Mouse (Mus musculus): ENCODE results near the gene Plin3.

Gene Plin3

GRCm38 (mm10) chr17:56251136-56251829 is 41.4 kb downstream of the Plin3 start:
- DNase-seq (ENCODE audit: low spot score in 2 of 2): peak in 1 of 2 experiments; percentile 72

- DNase-seq (ENCODE audit: low spot score in 2 of 2): no peak
Measured at GRCm38 (mm10) chr17:56245608-56246007, 47.1 kb downstream of the Plin3 start.

- peak; percentile 70 to 72 for DNase-seq (ENCODE audit: low spot score in 2 of 2)
Measured at GRCm38 (mm10) chr17:56241541-56242401, 50.9 kb downstream of the Plin3 start.

GRCm38 (mm10) chr17:56233818-56234469 is 58.7 kb downstream of the Plin3 start:
- DNase-seq (ENCODE audit: low spot score in 2 of 2): peak; percentile 79 to 88

GRCm38 (mm10) chr17:56233389-56233788 is 59.3 kb downstream of the Plin3 start:
- no peak for DNase-seq (ENCODE audit: low spot score in 2 of 2)

- DNase-seq (ENCODE audit: low spot score in 2 of 2): peak; percentile 67 to 83
Measured at GRCm38 (mm10) chr17:56229943-56230342, 62.7 kb downstream of the Plin3 start.
